Comparison of ENCODE assay signal across 16 mouse cellular contexts in the genomic region with DNA sequence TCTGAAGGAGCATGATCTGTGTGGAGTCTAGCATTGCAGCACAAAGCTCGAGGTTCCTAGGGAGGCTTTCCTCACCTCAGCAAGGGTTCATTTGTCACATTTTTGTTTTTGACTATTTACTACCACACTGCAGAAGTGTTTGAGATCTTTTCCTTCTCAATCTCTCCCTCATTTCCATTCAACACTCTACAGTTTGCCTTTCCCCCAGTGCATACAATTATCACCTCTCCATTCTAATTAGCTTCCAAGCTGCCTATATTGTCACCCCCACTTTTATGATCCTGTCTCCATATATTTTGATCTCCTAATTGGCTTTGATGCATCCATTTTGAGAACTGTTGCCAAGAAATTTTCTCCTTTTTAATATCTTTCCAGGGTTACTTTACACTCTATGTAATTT.
DNase-seq lines count a peak whose midpoint lies in the region; ATAC-seq and TF ChIP-seq lines count a peak whose summit lies in the region.
"Had no signal": no experiment of that assay in that cellular context is flagged by ENCODE, and none has a peak within 500 bp of the region (broad histone marks: within the 10 kb centered on the region; RNA-seq: fewer than 3 reads in every experiment).

No protein-coding gene starts in this region.

- ATAC-seq in forebrain, embryonic 15.5 days (replicated peaks): peak; percentile 80
- ATAC-seq: intestine, embryonic 16.5 days had no signal

- 42% methylated on average over 1 of the region's 1 CpGs for WGBS in forebrain, embryonic 15.5 days

- H3K4me3 ChIP-seq in forebrain, embryonic 15.5 days: no peak overlapping the region
- H3K4me3 ChIP-seq: embryonic facial prominence, embryonic 12.5 days; heart, embryonic 13.5 days; hindbrain, embryonic 15.5 days had no signal

- H3K27me3 ChIP-seq in forebrain, embryonic 15.5 days: no peaks in the 10 kb centered on the region
- H3K27me3 ChIP-seq: embryonic facial prominence, embryonic 12.5 days; heart, embryonic 13.5 days; hindbrain, embryonic 15.5 days had no signal

- no peak overlapping the region for H3K4me2 ChIP-seq in forebrain, embryonic 15.5 days (replicated peaks)
- H3K4me2 ChIP-seq: embryonic facial prominence, embryonic 12.5 days; heart, embryonic 13.5 days; hindbrain, embryonic 15.5 days had no signal

- no peaks in the 10 kb centered on the region for H3K9me3 ChIP-seq in forebrain, embryonic 15.5 days
- H3K9me3 ChIP-seq: embryonic facial prominence, embryonic 12.5 days; heart, embryonic 13.5 days; hindbrain, embryonic 15.5 days had no signal

- no peak overlapping the region for H3K9ac ChIP-seq in forebrain, embryonic 15.5 days (replicated peaks)
- H3K9ac ChIP-seq: embryonic facial prominence, embryonic 12.5 days; heart, embryonic 13.5 days; hindbrain, embryonic 15.5 days had no signal

- H3K27ac ChIP-seq in forebrain, embryonic 15.5 days (replicated peaks): no peak overlapping the region
- H3K27ac ChIP-seq: heart, embryonic 13.5 days; hindbrain, embryonic 15.5 days had no signal

- no peak for TF ChIP-seq POLR2A in brain, embryonic 14.5 days (IDR thresholded peaks at IDR 0.05; ENCODE audit: borderline replicate concordance, extremely low read depth, insufficient read depth, insufficient read length, poor library complexity, severe bottlenecking)

- H3K4me1 ChIP-seq in forebrain, embryonic 15.5 days: peaks cover 9% of the 10 kb centered on the region; the same call in 1 of the 2 replicates
- H3K4me1 ChIP-seq: heart, embryonic 13.5 days; hindbrain, embryonic 15.5 days had no signal

- DNase-seq in brain, adult 2 months (ENCODE audit: low read depth, low spot score): peak; percentile 22
- peak; percentile 77 for DNase-seq in brain, embryonic 14.5 days (ENCODE audit: low read depth)
- peak; percentile 16 for DNase-seq in telencephalon, adult 2 months (ENCODE audit: low read depth, low spot score)
- no peak for DNase-seq in left cerebral cortex, adult 9 months (ENCODE audit: low spot score in 2 of 2)
- no peak for DNase-seq in thymus, postnatal 4 days
- DNase-seq: adrenal gland, adult 2 months; adrenal gland, postnatal 25 days; cerebellum, adult 2 months; cerebellum, postnatal 14 days; gastrocnemius, postnatal 14 days; heart, postnatal 36 days had no signal

- TF ChIP-seq CTCF in brain, embryonic 14.5 days (IDR thresholded peaks at IDR 0.05; ENCODE audit: borderline replicate concordance, extremely low read depth, insufficient read depth, insufficient read length): no peak

- H3K36me3 ChIP-seq in forebrain, embryonic 15.5 days: no peaks in the 10 kb centered on the region
- H3K36me3 ChIP-seq: embryonic facial prominence, embryonic 12.5 days; heart, embryonic 13.5 days; hindbrain, embryonic 15.5 days had no signal

Comparison
In these comparisons a context has a peak if more than half of its experiments do, and no peak if none do; other contexts are left out.
1. DNase-seq: peak in brain, adult 2 months (single experiment), brain, embryonic 14.5 days (single experiment) and telencephalon, adult 2 months (single experiment); none in left cerebral cortex, adult 9 months (0 of 2) and thymus, postnatal 4 days (single experiment).